Mouse (Mus musculus): ENCODE data around the gene Ndufa9. TPM values are rescaled to one million over a fixed set of nuclear protein-coding genes. Genes with fewer than 3 reads are reported as not detected.

Ndufa9 gene
- 205 and 206 TPM in 2 replicates for polyA plus RNA-seq (2015; fragmentation: Nextera tagmentation; extraction: Ambion mirVana)

DNA sequence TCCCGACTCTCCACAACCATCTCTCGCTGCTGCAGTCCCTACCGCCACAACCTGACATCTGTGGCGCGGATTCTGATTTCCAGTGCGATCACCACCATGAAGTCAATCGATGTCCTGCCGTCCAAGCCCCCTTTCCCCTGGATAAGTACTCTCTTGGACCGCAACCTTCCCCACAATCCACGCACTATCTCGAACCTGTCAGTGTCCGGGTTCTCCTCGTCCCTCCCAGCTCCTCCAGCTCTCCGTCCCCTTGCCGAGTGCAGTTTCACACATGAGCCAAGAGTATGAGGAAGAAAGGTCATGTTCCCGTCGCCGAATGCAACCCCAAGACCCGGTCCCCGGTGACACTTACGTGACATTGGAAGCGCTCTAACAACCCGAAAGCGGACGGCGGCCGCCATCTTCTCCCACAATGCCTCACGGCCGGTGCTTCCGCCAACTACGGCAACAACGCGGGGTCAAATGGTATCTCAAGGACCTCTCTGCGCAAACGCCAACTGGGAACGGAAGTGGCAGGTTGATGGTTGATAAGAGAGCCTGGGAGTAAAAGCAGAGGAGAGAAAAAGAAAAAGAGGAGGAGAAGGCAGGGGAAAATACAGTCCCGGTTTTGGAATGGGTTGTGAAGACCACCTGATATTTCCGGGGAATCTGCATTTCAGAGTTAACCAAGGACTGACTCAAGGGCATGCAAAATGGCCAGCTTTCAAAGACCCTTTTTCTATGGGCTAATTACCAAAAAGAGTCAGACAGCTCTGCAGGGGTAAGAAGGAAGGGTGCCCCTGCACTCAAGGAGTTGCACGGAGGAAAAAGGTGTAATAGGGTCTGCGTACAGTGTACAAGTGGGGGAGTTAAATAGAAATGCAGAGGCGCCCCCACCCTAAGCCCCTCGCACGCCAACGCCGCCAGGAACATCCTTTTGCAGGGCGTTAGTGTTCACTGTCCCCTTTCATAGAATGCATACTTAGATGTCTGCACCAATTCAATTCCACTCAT lies at the start of gene Ndufa9:
TSS of gene Ndufa9 (minus strand) at position 425 of the 993 bp plus-strand sequence.
- H3K9me3 ChIP-seq: no peaks in the 10 kb centered on the region
- peak within 1 kb of the TSS; percentile 86 for H3K4me3 ChIP-seq
- H3K27me3 ChIP-seq: no peaks in the 10 kb centered on the region
- peaks cover 15% of the 10 kb centered on the region for H3K4me1 ChIP-seq
- 6% methylated on average over 46 of the region's 46 CpGs for WGBS
- peak within 1 kb of the TSS; percentile 86 for H3K4me2 ChIP-seq
- peaks cover 2% of the 10 kb centered on the region; the same call in 1 of the 2 replicates for H3K36me3 ChIP-seq
- peak; percentile 90; the same call in 1 of the 2 replicates for ATAC-seq (ENCODE audit: borderline replicate concordance, extremely low read depth, low FRiP score, low TSS enrichment)
- 0 out of 2 replicates have a peak within 1 kb of the TSS, but pooled peaks have one; percentile 37 for H3K27ac ChIP-seq
- H3K9ac ChIP-seq: peak within 1 kb of the TSS; percentile 80

DNA sequence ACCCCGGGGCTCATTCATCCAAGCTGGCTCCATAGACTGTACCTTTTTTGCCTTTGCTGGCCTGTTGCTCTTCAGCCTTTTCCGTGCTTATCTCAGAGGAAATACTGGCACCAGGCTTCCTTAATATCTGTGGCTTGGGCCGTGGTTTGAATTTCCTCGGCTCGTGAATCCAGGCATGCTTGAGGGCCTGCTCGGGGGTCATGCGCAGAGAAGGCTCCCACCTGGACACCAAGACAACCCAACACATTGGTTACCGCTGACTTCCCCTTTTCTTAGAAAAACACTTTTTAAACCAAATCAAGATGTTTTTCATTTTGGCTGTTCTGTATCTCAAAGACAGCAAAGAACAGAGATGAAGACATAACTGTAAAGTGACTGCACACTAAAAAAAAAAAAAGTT lies 28.2 kb upstream of the Ndufa9 start:
- Histone ChIP-seq H3K4me3 (no peak overlapping the region), H3K4me1 (no peaks in the 10 kb centered on the region), H3K9me3 (no peaks in the 10 kb centered on the region), H3K36me3 (no peaks in the 10 kb centered on the region), H3K27me3 (no peaks in the 10 kb centered on the region), H3K9ac (no peak overlapping the region), H3K4me2 (no peak overlapping the region), H3K27ac (no peak overlapping the region)
- WGBS: 85% methylated on average over 8 of the region's 8 CpGs
- no peak for ATAC-seq (ENCODE audit: borderline replicate concordance, extremely low read depth, low FRiP score, low TSS enrichment)

GRCm38 (mm10) chr6:126852881-126853280 lies 3.9 kb upstream of the Ndufa9 start, which contains the start of gene Akap3:
Gene Akap3 (plus strand): TSS chr6:126853098.
- ATAC-seq (ENCODE audit: borderline replicate concordance, extremely low read depth, low FRiP score, low TSS enrichment): no peak
- no peaks in the 10 kb centered on the region for H3K36me3 ChIP-seq
- peaks cover 9% of the 10 kb centered on the region for H3K4me1 ChIP-seq
- H3K4me2 ChIP-seq: no peak within 1 kb of the TSS
- H3K9me3 ChIP-seq: no peaks in the 10 kb centered on the region
- no peak within 1 kb of the TSS for H3K4me3 ChIP-seq
- H3K27ac ChIP-seq: no peak within 1 kb of the TSS
- H3K27me3 ChIP-seq: no peaks in the 10 kb centered on the region
- H3K9ac ChIP-seq: no peak within 1 kb of the TSS

GRCm38 (mm10) chr6:126836628-126837027 lies 12.3 kb downstream of the Ndufa9 start:
- Histone ChIP-seq H3K4me3 (no peak overlapping the region), H3K4me1 (no peaks in the 10 kb centered on the region), H3K9me3 (no peaks in the 10 kb centered on the region), H3K27me3 (no peaks in the 10 kb centered on the region), H3K27ac (no peak overlapping the region), H3K4me2 (no peak overlapping the region), H3K9ac (no peak overlapping the region), H3K36me3 (peaks cover 91% of the 10 kb centered on the region)
- no peak for ATAC-seq (ENCODE audit: borderline replicate concordance, extremely low read depth, low FRiP score, low TSS enrichment)
- 71% methylated on average over 8 of the region's 8 CpGs for WGBS

DNA sequence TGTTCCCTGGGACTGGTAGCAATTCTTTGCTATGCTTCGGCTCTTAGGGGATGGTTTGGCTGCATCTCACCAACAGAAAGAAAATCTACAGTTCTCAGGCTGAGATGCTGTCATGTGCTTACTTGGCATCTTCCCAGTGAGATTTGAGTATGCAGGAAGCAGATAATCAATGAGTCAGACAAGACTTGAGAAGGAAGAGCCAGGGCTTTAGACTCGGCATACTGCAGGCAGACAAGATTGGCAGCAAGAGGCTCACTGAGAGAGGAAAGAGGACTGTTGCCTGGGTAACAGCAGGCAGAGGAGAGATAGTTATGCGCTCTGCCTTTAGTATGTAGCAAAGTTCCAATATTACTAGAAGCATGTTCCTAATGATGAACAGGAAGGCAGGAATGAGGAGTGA lies 25.8 kb downstream of the Ndufa9 start:
- H3K27ac ChIP-seq: no peak overlapping the region
- peaks cover 74% of the 10 kb centered on the region for H3K36me3 ChIP-seq
- no peaks in the 10 kb centered on the region for H3K4me1 ChIP-seq
- H3K27me3 ChIP-seq: no peaks in the 10 kb centered on the region
- 72% methylated on average over 3 of the region's 3 CpGs for WGBS
- H3K4me3 ChIP-seq: no peak overlapping the region
- no peak for ATAC-seq (ENCODE audit: borderline replicate concordance, extremely low read depth, low FRiP score, low TSS enrichment)
- H3K4me2 ChIP-seq: no peak overlapping the region
- no peak overlapping the region for H3K9ac ChIP-seq
- no peaks in the 10 kb centered on the region for H3K9me3 ChIP-seq

DNA sequence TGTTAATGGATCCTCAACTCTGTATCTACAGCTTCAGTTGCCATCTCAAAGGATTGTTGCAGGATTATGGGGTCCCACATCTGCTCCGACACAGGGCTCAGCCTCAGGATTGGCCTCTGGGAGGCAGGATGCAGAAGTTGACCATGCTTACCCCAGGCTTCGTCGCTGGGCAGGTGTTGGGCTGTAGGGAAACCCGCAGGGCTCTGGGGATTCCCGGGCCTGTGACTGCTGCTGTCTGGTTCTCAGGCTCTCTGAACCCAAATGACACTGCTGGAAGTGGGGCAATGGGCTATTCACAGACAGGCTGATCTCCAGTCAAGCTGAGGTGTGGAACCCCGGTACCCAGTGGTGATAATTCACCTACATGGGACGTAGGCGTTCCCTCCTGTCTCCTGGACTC lies 32.6 kb downstream of the Ndufa9 start:
- no peak overlapping the region for H3K27ac ChIP-seq
- no peaks in the 10 kb centered on the region for H3K27me3 ChIP-seq
- no peak overlapping the region for H3K4me3 ChIP-seq
- H3K4me2 ChIP-seq: no peak overlapping the region
- no peaks in the 10 kb centered on the region for H3K4me1 ChIP-seq
- 89% methylated on average over 8 of the region's 8 CpGs for WGBS
- no peak overlapping the region for H3K9ac ChIP-seq
- no peak for ATAC-seq (ENCODE audit: borderline replicate concordance, extremely low read depth, low FRiP score, low TSS enrichment)
- H3K9me3 ChIP-seq: no peaks in the 10 kb centered on the region
- H3K36me3 ChIP-seq: peaks cover 14% of the 10 kb centered on the region

DNA sequence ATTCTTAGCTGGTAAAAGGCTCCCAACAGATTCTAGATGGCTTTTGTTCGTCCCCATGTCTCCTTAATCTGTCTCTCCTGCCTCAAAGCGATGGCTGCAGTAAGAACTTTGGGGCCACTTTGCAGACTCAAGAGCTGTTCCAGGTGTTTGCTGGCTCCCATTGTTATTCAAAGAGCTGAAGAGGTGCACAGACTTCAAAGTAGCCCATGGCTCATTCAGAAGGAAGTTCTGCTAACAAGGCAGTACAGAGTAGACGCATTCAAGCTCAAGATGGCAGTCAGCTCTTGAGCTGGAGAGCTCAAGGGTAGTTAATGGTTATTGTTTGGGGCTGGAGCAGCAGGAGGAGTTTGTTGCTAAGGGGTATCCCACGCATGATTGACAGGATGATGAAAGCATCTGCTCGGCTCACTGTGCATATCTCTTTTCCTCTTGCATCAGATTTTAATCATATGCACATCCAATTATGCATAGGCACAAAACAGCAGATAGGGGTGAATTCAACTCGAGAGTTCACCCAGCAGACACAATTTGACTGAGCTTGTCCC lies 33.7 kb downstream of the Ndufa9 start:
- H3K9ac ChIP-seq: no peak overlapping the region
- no peak overlapping the region for H3K4me2 ChIP-seq
- H3K36me3 ChIP-seq: 0 out of 2 replicates have a peak, but pooled peaks cover 5% of the 10 kb centered on the region
- no peaks in the 10 kb centered on the region for H3K27me3 ChIP-seq
- ATAC-seq (ENCODE audit: borderline replicate concordance, extremely low read depth, low FRiP score, low TSS enrichment): no peak
- WGBS: 57% methylated on average over 6 of the region's 6 CpGs
- no peaks in the 10 kb centered on the region for H3K9me3 ChIP-seq
- H3K4me1 ChIP-seq: no peaks in the 10 kb centered on the region
- no peak overlapping the region for H3K4me3 ChIP-seq
- no peak overlapping the region for H3K27ac ChIP-seq

- Histone ChIP-seq H3K9me3 (no peaks in the 10 kb centered on the region), H3K4me1 (no peaks in the 10 kb centered on the region), H3K9ac (no peak overlapping the region), H3K27ac (no peak overlapping the region), H3K4me2 (no peak overlapping the region), H3K27me3 (no peaks in the 10 kb centered on the region), H3K36me3 (no peaks in the 10 kb centered on the region), H3K4me3 (no peak overlapping the region)
- 69% methylated on average over 4 of the region's 4 CpGs for WGBS
- no peak for ATAC-seq (ENCODE audit: borderline replicate concordance, extremely low read depth, low FRiP score, low TSS enrichment)
Measured at GRCm38 (mm10) chr6:126811481-126811880, 37.5 kb downstream of the Ndufa9 start.

GRCm38 (mm10) chr6:126808561-126808960 lies 40.4 kb downstream of the Ndufa9 start:
- Histone ChIP-seq H3K27me3 (no peaks in the 10 kb centered on the region), H3K4me1 (no peaks in the 10 kb centered on the region), H3K4me3 (peak overlapping the region; percentile 18; the same call in 1 of the 2 replicates), H3K9me3 (no peaks in the 10 kb centered on the region), H3K4me2 (peak overlapping the region; percentile 11), H3K9ac (no peak overlapping the region), H3K36me3 (no peaks in the 10 kb centered on the region), H3K27ac (peak overlapping the region; percentile 46)
- WGBS: 77% methylated on average over 8 of the region's 8 CpGs
- no peak for ATAC-seq (ENCODE audit: borderline replicate concordance, extremely low read depth, low FRiP score, low TSS enrichment)

DNA sequence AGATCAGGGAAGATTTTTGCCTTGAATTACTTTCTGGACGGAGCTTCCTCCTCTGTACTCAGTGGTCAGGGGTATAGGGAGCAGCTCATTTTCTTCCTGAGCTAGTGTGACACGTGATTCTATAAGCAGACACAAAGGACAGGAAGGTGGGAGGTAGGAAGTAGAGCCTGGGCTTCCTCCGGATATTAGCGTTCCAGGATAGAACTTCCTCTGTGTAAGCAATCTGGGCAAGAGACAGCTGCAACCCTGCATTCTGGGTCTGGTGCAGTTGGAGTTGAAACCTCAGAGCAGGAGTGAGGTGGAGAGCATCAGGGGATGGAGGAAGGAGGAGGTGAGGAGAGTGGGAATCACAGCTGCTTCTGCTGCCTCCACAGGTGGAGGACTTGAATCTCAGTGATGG lies 40.8 kb downstream of the Ndufa9 start:
- peak overlapping the region; percentile 18; the same call in 1 of the 2 replicates for H3K4me3 ChIP-seq
- peak overlapping the region; percentile 46 for H3K27ac ChIP-seq
- H3K27me3 ChIP-seq: no peaks in the 10 kb centered on the region
- no peaks in the 10 kb centered on the region for H3K4me1 ChIP-seq
- peak overlapping the region; percentile 11 for H3K4me2 ChIP-seq
- H3K36me3 ChIP-seq: no peaks in the 10 kb centered on the region
- H3K9ac ChIP-seq: no peak overlapping the region
- no peak for ATAC-seq (ENCODE audit: borderline replicate concordance, extremely low read depth, low FRiP score, low TSS enrichment)
- no peaks in the 10 kb centered on the region for H3K9me3 ChIP-seq
- WGBS: 61% methylated on average over 4 of the region's 4 CpGs

DNA sequence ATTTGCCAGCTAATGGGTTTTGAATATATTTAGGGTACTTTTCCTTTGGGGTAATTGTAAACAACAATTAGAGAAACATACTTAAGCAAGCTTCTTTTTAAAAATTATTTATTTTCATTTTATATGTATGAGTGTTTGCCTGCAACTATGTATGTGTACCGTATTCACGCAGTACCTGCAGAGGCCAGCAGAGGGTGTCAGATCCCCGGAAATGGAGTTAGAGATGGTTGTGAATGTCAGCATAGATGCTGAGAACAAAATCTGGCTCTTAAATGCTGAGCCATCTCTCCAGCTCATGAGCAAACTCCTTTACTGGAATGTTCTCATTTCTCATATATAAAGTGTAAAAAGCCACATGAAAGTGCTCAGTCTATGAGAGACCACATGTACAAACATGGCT lies 42.2 kb downstream of the Ndufa9 start:
- Histone ChIP-seq H3K4me3 (no peak overlapping the region), H3K27ac (no peak overlapping the region), H3K4me1 (no peaks in the 10 kb centered on the region), H3K9me3 (no peaks in the 10 kb centered on the region), H3K27me3 (no peaks in the 10 kb centered on the region), H3K9ac (no peak overlapping the region), H3K36me3 (no peaks in the 10 kb centered on the region), H3K4me2 (no peak overlapping the region)
- WGBS: 90% methylated on average over 3 of the region's 3 CpGs
- no peak for ATAC-seq (ENCODE audit: borderline replicate concordance, extremely low read depth, low FRiP score, low TSS enrichment)

DNA sequence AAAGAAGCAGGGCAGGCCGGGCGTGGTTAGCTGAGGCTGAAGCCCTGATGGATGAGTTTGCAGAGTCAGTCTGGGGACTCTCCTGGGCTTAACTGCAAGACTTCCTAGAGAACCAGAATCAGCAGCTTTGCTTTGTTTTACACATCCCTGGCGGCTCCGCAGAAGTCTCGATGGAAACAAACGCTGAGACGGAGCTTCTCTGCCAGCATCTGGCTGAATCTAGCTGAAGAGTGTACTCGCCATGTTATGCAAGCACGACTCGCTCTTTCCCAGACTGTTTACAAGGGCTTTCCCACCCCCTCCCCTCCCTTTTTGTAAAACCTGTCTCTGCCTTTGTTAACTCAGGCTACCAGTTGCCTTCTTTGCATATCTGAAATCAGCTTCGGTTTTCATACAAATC lies 46.0 kb downstream of the Ndufa9 start:
- H3K27me3 ChIP-seq: no peaks in the 10 kb centered on the region
- no peak overlapping the region for H3K4me2 ChIP-seq
- 17% methylated on average over 11 of the region's 11 CpGs for WGBS
- no peak overlapping the region for H3K27ac ChIP-seq
- no peaks in the 10 kb centered on the region for H3K4me1 ChIP-seq
- no peak overlapping the region for H3K9ac ChIP-seq
- ATAC-seq (ENCODE audit: borderline replicate concordance, extremely low read depth, low FRiP score, low TSS enrichment): no peak
- no peaks in the 10 kb centered on the region for H3K9me3 ChIP-seq
- no peak overlapping the region for H3K4me3 ChIP-seq
- no peaks in the 10 kb centered on the region for H3K36me3 ChIP-seq

Measured in lung, embryonic 15.5 days (tissue).